Mouse (Mus musculus): ENCODE results near the gene Gm14226. TPM values are rescaled to one million over a fixed set of nuclear protein-coding genes. Genes with fewer than 3 reads are reported as not detected.

The Gm14226 gene
- polyA plus RNA-seq (2017; shearing (Covaris generic)) = not detected

DNA sequence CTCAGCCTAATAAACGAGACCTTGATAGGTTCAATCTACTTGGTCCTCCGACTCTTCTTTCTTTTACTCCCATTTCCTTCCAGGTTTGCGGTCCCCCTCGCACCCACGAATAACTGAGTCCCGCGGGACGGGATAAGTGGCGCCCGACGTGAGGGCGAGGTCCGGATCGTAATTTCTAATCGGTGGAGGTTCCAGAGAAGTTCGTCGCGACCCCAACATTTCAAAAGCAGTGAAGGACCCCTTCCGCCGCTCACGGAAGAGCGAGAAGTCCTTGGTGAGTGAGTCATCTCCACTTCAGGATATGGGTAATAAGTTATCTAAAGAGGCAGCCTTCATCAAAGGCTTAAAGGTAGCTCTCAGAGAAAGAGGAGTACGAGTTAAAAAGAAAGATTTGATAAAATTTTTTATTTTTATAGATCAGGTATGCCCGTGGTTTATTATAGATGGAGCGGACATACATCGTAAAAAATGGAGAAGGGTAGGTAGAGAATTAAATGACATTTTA, at the start of gene Gm14226:
Gene Gm14226, plus strand, starts transcription at position 16 of the 505 bp plus-strand sequence.

DNA sequence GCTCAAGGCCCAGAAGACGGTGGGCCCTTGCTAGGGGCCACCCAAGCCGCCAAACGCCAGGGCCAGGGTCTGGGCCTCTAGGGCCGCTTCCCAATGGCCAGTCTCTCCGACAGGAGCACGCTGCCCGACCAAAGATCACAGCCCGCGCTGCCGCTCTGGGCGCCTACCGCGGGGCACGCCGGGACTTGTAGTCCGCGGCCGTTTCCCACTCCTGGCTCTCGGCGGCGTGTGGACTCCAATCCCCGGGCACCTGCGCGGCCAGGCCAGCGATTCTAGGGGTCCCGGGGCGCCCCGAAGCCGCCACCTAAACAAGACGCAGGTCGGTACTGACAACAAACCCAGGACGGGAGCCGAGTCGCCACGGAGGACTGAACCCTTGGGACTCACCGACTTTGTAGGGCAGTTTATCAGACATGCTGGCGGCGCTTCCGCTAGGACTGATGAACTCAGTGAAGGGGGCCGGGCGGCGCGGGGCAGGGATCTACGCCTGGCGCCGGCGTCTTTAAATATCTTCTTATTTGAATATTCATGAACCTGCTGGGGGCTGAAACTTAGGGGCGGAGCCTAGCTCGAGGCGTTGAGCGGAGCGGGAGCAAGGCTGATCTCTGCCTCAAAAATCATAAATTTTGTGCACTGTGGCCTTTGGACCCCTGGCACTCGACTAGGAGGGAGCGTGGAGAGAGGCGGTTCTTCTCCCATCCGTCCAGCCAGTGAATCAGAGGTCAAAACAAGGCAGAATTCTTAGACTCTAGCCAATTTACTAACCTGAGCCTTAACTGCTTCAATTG, 56.1 kb downstream of the Gm14226 start, which contains the start of gene Ahcy:
Gene Ahcy, minus strand, starts transcription at position 520 of the 788 bp plus-strand sequence.

Other genes starting within 250 kb of the Gm14226 start
- gene Gm14214, start 248.2 kb upstream of the Gm14226 start, polyA plus RNA-seq (2017; shearing (Covaris generic)) = not detected
- 146 TPM for gene Raly, start 227.2 kb upstream of the Gm14226 start, polyA plus RNA-seq (2017; shearing (Covaris generic))
- not detected for gene a, start 226.9 kb upstream of the Gm14226 start, polyA plus RNA-seq (2017; shearing (Covaris generic))
- gene Eif2s2, start 125.3 kb upstream of the Gm14226 start, polyA plus RNA-seq (2017; shearing (Covaris generic)) = 56.9 TPM
- 35.1 TPM for gene Ahcy, start 56.2 kb downstream of the Gm14226 start, polyA plus RNA-seq (2017; shearing (Covaris generic))
- 97.9 TPM for gene Itch, start 115.2 kb downstream of the Gm14226 start, polyA plus RNA-seq (2017; shearing (Covaris generic))
- gene Dynlrb1, start 218.3 kb downstream of the Gm14226 start, polyA plus RNA-seq (2017; shearing (Covaris generic)) = 191 TPM